Comparison of ENCODE assay signal across 20 mouse cellular contexts in genomic region chr3:55537714-55538113, GRCm38 (mm10).
DNase-seq lines count a peak whose midpoint lies in the region; ATAC-seq and TF ChIP-seq lines count a peak whose summit lies in the region.
"Had no signal": no experiment of that assay in that cellular context is flagged by ENCODE, and none has a peak within 500 bp of the region (broad histone marks: within the 10 kb centered on the region; RNA-seq: fewer than 3 reads in every experiment).

No protein-coding gene starts in this region.

- no peak for ATAC-seq in hindbrain, embryonic 12.5 days (ENCODE audit: low FRiP score)
- no peak for ATAC-seq in hindbrain, embryonic 11.5 days (ENCODE audit: low FRiP score)
- no peak for ATAC-seq in embryonic facial prominence, embryonic 11.5 days (replicated peaks; ENCODE audit: insufficient number of reproducible peaks, low FRiP score, low TSS enrichment, low read depth)
- no peak for ATAC-seq in hindbrain, embryonic 16.5 days
- ATAC-seq: liver, embryonic 12.5 days had no signal

- no peak for TF ChIP-seq POLR2A in olfactory bulb, adult 2 months (IDR thresholded peaks at IDR 0.05; ENCODE audit: insufficient read depth, low read depth, low read length)

- H3K9me3 ChIP-seq in hindbrain, embryonic 12.5 days (replicated peaks) = no peaks in the 10 kb centered on the region
- H3K9me3 ChIP-seq in hindbrain, embryonic 11.5 days (ENCODE audit: control insufficient read depth, low read length) = no peaks in the 10 kb centered on the region
- H3K9me3 ChIP-seq in embryonic facial prominence, embryonic 11.5 days (replicated peaks; ENCODE audit: control insufficient read depth, low read length) = no peaks in the 10 kb centered on the region
- H3K9me3 ChIP-seq in hindbrain, embryonic 16.5 days (ENCODE audit: control insufficient read depth, low read length) = no peaks in the 10 kb centered on the region
- H3K9me3 ChIP-seq: liver, embryonic 12.5 days; midbrain, embryonic 12.5 days had no signal

- DNase-seq in hindbrain, embryonic 11.5 days (ENCODE audit: low spot score) = no peak
- DNase-seq in embryonic facial prominence, embryonic 11.5 days (ENCODE audit: low spot score) = peak; percentile 62
- DNase-seq in cerebellum, adult 9-11 months = no peak
- DNase-seq in MN1 (ENCODE audit: low spot score) = no peak
- DNase-seq: adrenal gland, postnatal 14 days; cerebellum, adult 2 months; heart, adult 18-20 months; kidney, adult 9 months; kidney, postnatal 36 days; layer of hippocampus, adult 9-11 months; lung, embryonic 14.5 days; lung, postnatal 4 days; right cerebral cortex, postnatal 25 days; thymus, postnatal 36 days had no signal

- no peak overlapping the region for H3K4me3 ChIP-seq in hindbrain, embryonic 12.5 days
- no peak overlapping the region for H3K4me3 ChIP-seq in hindbrain, embryonic 11.5 days (ENCODE audit: low read depth, low read length)
- H3K4me3 ChIP-seq in embryonic facial prominence, embryonic 11.5 days (ENCODE audit: low read depth, low read length) = no peak overlapping the region
- no peak overlapping the region for H3K4me3 ChIP-seq in hindbrain, embryonic 16.5 days (ENCODE audit: low read length)
- H3K4me3 ChIP-seq in olfactory bulb, adult 2 months (ENCODE audit: insufficient read depth, low read depth, low read length) = no peak overlapping the region
- H3K4me3 ChIP-seq: liver, embryonic 12.5 days; midbrain, embryonic 12.5 days; myocyte had no signal

- WGBS in hindbrain, embryonic 12.5 days = 56% methylated on average over 5 of the region's 5 CpGs
- WGBS in hindbrain, embryonic 11.5 days = 70% methylated on average over 5 of the region's 5 CpGs
- 32% methylated on average over 5 of the region's 5 CpGs for WGBS in embryonic facial prominence, embryonic 11.5 days
- 61% methylated on average over 5 of the region's 5 CpGs for WGBS in hindbrain, embryonic 16.5 days
- 47% methylated on average over 5 of the region's 5 CpGs for WGBS in olfactory bulb, adult 2 months

- H3K27ac ChIP-seq in hindbrain, embryonic 12.5 days = peak overlapping the region; percentile 40; the same call in 1 of the 2 replicates
- H3K27ac ChIP-seq in hindbrain, embryonic 11.5 days (ENCODE audit: low read depth, low read length) = no peak overlapping the region
- no peak overlapping the region; the same call in 1 of the 2 replicates for H3K27ac ChIP-seq in embryonic facial prominence, embryonic 11.5 days (replicated peaks; ENCODE audit: low read depth, low read length)
- H3K27ac ChIP-seq in hindbrain, embryonic 16.5 days (ENCODE audit: low read depth, low read length) = peak overlapping the region; percentile 25; the same call in 1 of the 2 replicates
- peak overlapping the region; percentile 34; the same call in 1 of the 2 replicates for H3K27ac ChIP-seq in olfactory bulb, adult 2 months (ENCODE audit: insufficient read depth, low read depth, low read length)
- H3K27ac ChIP-seq: liver, embryonic 12.5 days; midbrain, embryonic 12.5 days had no signal

- H3K36me3 ChIP-seq in hindbrain, embryonic 12.5 days = no peaks in the 10 kb centered on the region
- no peaks in the 10 kb centered on the region for H3K36me3 ChIP-seq in hindbrain, embryonic 11.5 days (ENCODE audit: control insufficient read depth, insufficient read depth, low read length)
- no peaks in the 10 kb centered on the region for H3K36me3 ChIP-seq in embryonic facial prominence, embryonic 11.5 days (replicated peaks; ENCODE audit: control insufficient read depth, insufficient read depth, low read depth, low read length)
- no peaks in the 10 kb centered on the region for H3K36me3 ChIP-seq in hindbrain, embryonic 16.5 days (ENCODE audit: control insufficient read depth, insufficient read depth, low read length)
- H3K36me3 ChIP-seq: liver, embryonic 12.5 days; midbrain, embryonic 12.5 days had no signal

- peaks cover 31% of the 10 kb centered on the region for H3K4me1 ChIP-seq in hindbrain, embryonic 12.5 days
- no peaks in the 10 kb centered on the region for H3K4me1 ChIP-seq in hindbrain, embryonic 11.5 days (replicated peaks; ENCODE audit: control insufficient read depth, insufficient read depth, low read length)
- peaks cover 15% of the 10 kb centered on the region for H3K4me1 ChIP-seq in embryonic facial prominence, embryonic 11.5 days (ENCODE audit: control insufficient read depth, insufficient read depth, low read length)
- peaks cover 10% of the 10 kb centered on the region for H3K4me1 ChIP-seq in hindbrain, embryonic 16.5 days (ENCODE audit: control insufficient read depth, insufficient read depth, low read depth, low read length)
- peaks cover 9% of the 10 kb centered on the region for H3K4me1 ChIP-seq in olfactory bulb, adult 2 months (ENCODE audit: control insufficient read depth, insufficient read depth, low read length)

- no peak overlapping the region for H3K4me2 ChIP-seq in hindbrain, embryonic 12.5 days (replicated peaks)
- H3K4me2 ChIP-seq in hindbrain, embryonic 11.5 days (replicated peaks; ENCODE audit: low read depth, low read length) = no peak overlapping the region
- H3K4me2 ChIP-seq in embryonic facial prominence, embryonic 11.5 days (ENCODE audit: low read depth, low read length) = no peak overlapping the region
- no peak overlapping the region for H3K4me2 ChIP-seq in hindbrain, embryonic 16.5 days (ENCODE audit: low read length)
- H3K4me2 ChIP-seq: liver, embryonic 12.5 days; lung, embryonic 14.5 days; midbrain, embryonic 12.5 days had no signal

- TF ChIP-seq CTCF in olfactory bulb, adult 2 months (IDR thresholded peaks at IDR 0.05; ENCODE audit: insufficient read depth, low read depth, low read length) = no peak

- no peaks in the 10 kb centered on the region for H3K27me3 ChIP-seq in hindbrain, embryonic 12.5 days
- no peaks in the 10 kb centered on the region for H3K27me3 ChIP-seq in hindbrain, embryonic 11.5 days (ENCODE audit: control insufficient read depth, insufficient read depth, low read length)
- H3K27me3 ChIP-seq in embryonic facial prominence, embryonic 11.5 days (ENCODE audit: control insufficient read depth, insufficient read depth, low read length) = no peaks in the 10 kb centered on the region; the same call in 1 of the 2 replicates
- H3K27me3 ChIP-seq in hindbrain, embryonic 16.5 days (replicated peaks; ENCODE audit: control insufficient read depth, insufficient read depth, low read length) = no peaks in the 10 kb centered on the region
- H3K27me3 ChIP-seq: liver, embryonic 12.5 days had no signal

- H3K9ac ChIP-seq in hindbrain, embryonic 12.5 days = no peak overlapping the region
- H3K9ac ChIP-seq in hindbrain, embryonic 11.5 days (ENCODE audit: low read depth, low read length) = no peak overlapping the region
- no peak overlapping the region for H3K9ac ChIP-seq in embryonic facial prominence, embryonic 11.5 days (replicated peaks; ENCODE audit: low read length)
- no peak overlapping the region for H3K9ac ChIP-seq in hindbrain, embryonic 16.5 days (ENCODE audit: low read depth, low read length)
- H3K9ac ChIP-seq: liver, embryonic 12.5 days; lung, embryonic 14.5 days; midbrain, embryonic 12.5 days had no signal

Comparison
In these comparisons a context has a peak if more than half of its experiments do, and no peak if none do; other contexts are left out.
1. H3K27ac ChIP-seq: peak in hindbrain, embryonic 12.5 days (single experiment), hindbrain, embryonic 16.5 days (single experiment) and olfactory bulb, adult 2 months (single experiment); none in hindbrain, embryonic 11.5 days (single experiment) and embryonic facial prominence, embryonic 11.5 days (single experiment).